Mouse (Mus musculus): Measurements from ENCODE around the gene Smtn. TPM values are rescaled to one million over a fixed set of nuclear protein-coding genes. Genes with fewer than 3 reads are reported as not detected.
A peak's percentile ranks its signal among the peaks of the same experiment; 100 is the strongest.

Smtn gene
- polyA plus RNA-seq, 1 experiment from 2014 or later, result 110 TPM

GRCm38 (mm10) chr11:3534956-3535355 is 5.5 kb downstream of the Smtn start:
- Histone ChIP-seq H3K27me3 (no peaks in the 10 kb centered on the region), H3K27ac (peak overlapping the region; percentile 94), H3K36me3 (peaks cover 50% of the 10 kb centered on the region), H3K9ac (peak overlapping the region; percentile 36), H3K4me1 (peaks cover 44% of the 10 kb centered on the region), H3K9me3 (replicated peaks) (no peaks in the 10 kb centered on the region), H3K4me3 (replicated peaks) (peak overlapping the region; percentile 70), H3K4me2 (peak overlapping the region; percentile 69)
- 22% methylated on average over 8 of the region's 8 CpGs for WGBS
- no peak for ATAC-seq (replicated peaks; ENCODE audit: low FRiP score)

GRCm38 (mm10) chr11:3533406-3533932 is 6.9 kb downstream of the Smtn start:
- Histone ChIP-seq H3K9ac (no peak overlapping the region), H3K4me1 (peaks cover 36% of the 10 kb centered on the region), H3K4me3 (replicated peaks) (no peak overlapping the region), H3K27me3 (no peaks in the 10 kb centered on the region), H3K9me3 (replicated peaks) (no peaks in the 10 kb centered on the region), H3K4me2 (no peak overlapping the region), H3K27ac (no peak overlapping the region), H3K36me3 (peaks cover 65% of the 10 kb centered on the region)
- WGBS, result 85% methylated on average over 17 of the region's 17 CpGs
- ATAC-seq (replicated peaks; ENCODE audit: low FRiP score), result no peak

- 86% methylated on average over 16 of the region's 16 CpGs for WGBS
Observed at GRCm38 (mm10) chr11:3532101-3532931, 8.1 kb downstream of the Smtn start.

GRCm38 (mm10) chr11:3531634-3532033 is 8.8 kb downstream of the Smtn start:
- Histone ChIP-seq H3K9me3 (replicated peaks) (no peaks in the 10 kb centered on the region), H3K9ac (no peak overlapping the region), H3K27me3 (no peaks in the 10 kb centered on the region), H3K4me2 (no peak overlapping the region), H3K36me3 (peaks cover 83% of the 10 kb centered on the region), H3K27ac (no peak overlapping the region), H3K4me3 (replicated peaks) (no peak overlapping the region), H3K4me1 (peaks cover 17% of the 10 kb centered on the region)
- 84% methylated on average over 6 of the region's 6 CpGs for WGBS
- no peak for ATAC-seq (replicated peaks; ENCODE audit: low FRiP score)

More at GRCm38 (mm10) chr11:3532101-3532931, 8.1 kb downstream of the Smtn start:
- Histone ChIP-seq H3K4me1 (peaks cover 24% of the 10 kb centered on the region), H3K4me3 (replicated peaks) (no peak overlapping the region), H3K27me3 (no peaks in the 10 kb centered on the region), H3K36me3 (peaks cover 77% of the 10 kb centered on the region), H3K27ac (no peak overlapping the region), H3K4me2 (no peak overlapping the region), H3K9me3 (replicated peaks) (no peaks in the 10 kb centered on the region), H3K9ac (no peak overlapping the region)
- ATAC-seq (replicated peaks; ENCODE audit: low FRiP score), result no peak

GRCm38 (mm10) chr11:3530731-3531130 is 9.7 kb downstream of the Smtn start:
- WGBS, result 98% methylated on average over 3 of the region's 3 CpGs
- Histone ChIP-seq H3K9ac (no peak overlapping the region), H3K36me3 (peaks cover 92% of the 10 kb centered on the region), H3K27me3 (no peaks in the 10 kb centered on the region), H3K4me3 (replicated peaks) (no peak overlapping the region), H3K4me1 (peaks cover 8% of the 10 kb centered on the region), H3K4me2 (no peak overlapping the region), H3K27ac (no peak overlapping the region), H3K9me3 (replicated peaks) (no peaks in the 10 kb centered on the region)
- no peak for ATAC-seq (replicated peaks; ENCODE audit: low FRiP score)

GRCm38 (mm10) chr11:3529476-3530252 is 10.7 kb downstream of the Smtn start:
- peaks cover 100% of the 10 kb centered on the region for H3K36me3 ChIP-seq
- no peaks in the 10 kb centered on the region for H3K4me1 ChIP-seq
- no peak overlapping the region for H3K9ac ChIP-seq
- 73% methylated on average over 20 of the region's 20 CpGs for WGBS
- H3K9me3 ChIP-seq (replicated peaks), result no peaks in the 10 kb centered on the region
- H3K27me3 ChIP-seq, result no peaks in the 10 kb centered on the region
- no peak overlapping the region for H3K4me2 ChIP-seq
- 0 out of 2 replicates have a peak, but pooled peaks have one; percentile 9 for ATAC-seq (replicated peaks; ENCODE audit: low FRiP score)
- H3K27ac ChIP-seq, result no peak overlapping the region
- H3K4me3 ChIP-seq (replicated peaks), result no peak overlapping the region

GRCm38 (mm10) chr11:3528208-3528607 is 12.2 kb downstream of the Smtn start:
- Histone ChIP-seq H3K36me3 (peaks cover 100% of the 10 kb centered on the region), H3K4me1 (no peaks in the 10 kb centered on the region), H3K4me2 (no peak overlapping the region), H3K27me3 (no peaks in the 10 kb centered on the region), H3K9ac (no peak overlapping the region), H3K4me3 (replicated peaks) (no peak overlapping the region), H3K9me3 (replicated peaks) (no peaks in the 10 kb centered on the region), H3K27ac (no peak overlapping the region)
- WGBS, result 92% methylated on average over 6 of the region's 6 CpGs
- ATAC-seq (replicated peaks; ENCODE audit: low FRiP score), result no peak

- H3K9me3 ChIP-seq (replicated peaks), result no peaks in the 10 kb centered on the region
- no peaks in the 10 kb centered on the region for H3K4me1 ChIP-seq
- H3K36me3 ChIP-seq, result peaks cover 100% of the 10 kb centered on the region
- H3K27ac ChIP-seq, result no peak overlapping the region
- no peak overlapping the region for H3K4me2 ChIP-seq
- no peak overlapping the region for H3K9ac ChIP-seq
- H3K4me3 ChIP-seq (replicated peaks), result no peak overlapping the region
- 89% methylated on average over 8 of the region's 8 CpGs for WGBS
- no peak for ATAC-seq (replicated peaks; ENCODE audit: low FRiP score)
- no peaks in the 10 kb centered on the region for H3K27me3 ChIP-seq
Observed at GRCm38 (mm10) chr11:3527766-3528165, 12.6 kb downstream of the Smtn start.

GRCm38 (mm10) chr11:3526979-3527738 is 13.3 kb downstream of the Smtn start:
- Histone ChIP-seq H3K4me3 (replicated peaks) (no peak overlapping the region), H3K4me1 (no peaks in the 10 kb centered on the region), H3K36me3 (peaks cover 100% of the 10 kb centered on the region), H3K27me3 (no peaks in the 10 kb centered on the region), H3K9ac (no peak overlapping the region), H3K27ac (no peak overlapping the region), H3K4me2 (no peak overlapping the region), H3K9me3 (replicated peaks) (no peaks in the 10 kb centered on the region)
- WGBS, result 88% methylated on average over 24 of the region's 24 CpGs
- ATAC-seq (replicated peaks; ENCODE audit: low FRiP score), result no peak

GRCm38 (mm10) chr11:3526207-3526606 is 14.2 kb downstream of the Smtn start:
- ATAC-seq (replicated peaks; ENCODE audit: low FRiP score), result no peak
- Histone ChIP-seq H3K36me3 (peaks cover 100% of the 10 kb centered on the region), H3K27me3 (no peaks in the 10 kb centered on the region), H3K27ac (no peak overlapping the region), H3K9ac (no peak overlapping the region), H3K4me2 (no peak overlapping the region), H3K4me1 (0 out of 2 replicates have a peak, but pooled peaks cover 3% of the 10 kb centered on the region), H3K4me3 (replicated peaks) (no peak overlapping the region), H3K9me3 (replicated peaks) (no peaks in the 10 kb centered on the region)
- 85% methylated on average over 9 of the region's 9 CpGs for WGBS

GRCm38 (mm10) chr11:3525560-3525959 is 14.9 kb downstream of the Smtn start:
- Histone ChIP-seq H3K9ac (no peak overlapping the region), H3K4me3 (replicated peaks) (no peak overlapping the region), H3K36me3 (peaks cover 100% of the 10 kb centered on the region), H3K4me2 (no peak overlapping the region), H3K27me3 (no peaks in the 10 kb centered on the region), H3K27ac (no peak overlapping the region), H3K9me3 (replicated peaks) (no peaks in the 10 kb centered on the region), H3K4me1 (peaks cover 3% of the 10 kb centered on the region; the same call in 1 of the 2 replicates)
- no peak for ATAC-seq (replicated peaks; ENCODE audit: low FRiP score)
- 89% methylated on average over 4 of the region's 4 CpGs for WGBS

Measured in kidney, embryonic 15.5 days (tissue).